Mouse (Mus musculus): ENCODE measurements at regions not wholly inside any gene's neighbourhood (a gene's known extent, or its start where the extent isn't known, plus 50 kb on each side); places are given as distances from the start of the nearest gene placed in this dataset.
"Not testable (repeated sequence)": the region's sequence is repeated elsewhere in the genome, so short reads cannot be mapped to it uniquely, and the experiment has no call there.

DNA sequence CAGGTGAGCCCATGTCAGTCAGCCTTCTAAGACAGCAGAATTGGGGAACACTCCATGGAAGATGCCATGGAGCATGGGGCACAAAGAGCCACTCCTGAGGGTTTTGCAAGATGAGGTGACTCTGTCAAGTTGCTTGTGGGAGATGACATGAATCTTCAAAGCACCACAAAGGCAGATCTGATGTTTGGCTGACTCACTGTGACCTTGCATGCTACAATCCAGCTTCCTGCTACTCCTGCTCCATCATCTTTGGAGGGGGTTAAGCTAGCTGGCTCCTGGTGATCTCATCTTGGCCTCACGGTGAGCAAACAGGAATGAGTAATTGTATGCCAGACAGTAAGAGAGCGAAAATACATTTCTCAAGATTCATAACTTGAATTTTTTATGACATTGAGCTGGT is 176.3 kb upstream of the Gm10131 start:
- no peak for ATAC-seq (replicated peaks; ENCODE audit: low FRiP score)
- Histone ChIP-seq H3K4me1 (replicated peaks; ENCODE audit: control insufficient read depth, insufficient read depth, low read length) (no peaks in the 10 kb centered on the region), H3K36me3 (ENCODE audit: control insufficient read depth, insufficient read depth, low read length) (no peaks in the 10 kb centered on the region), H3K27me3 (replicated peaks; ENCODE audit: control insufficient read depth, insufficient read depth, low read length) (no peaks in the 10 kb centered on the region), H3K4me2 (no peak overlapping the region), H3K9me3 (ENCODE audit: control insufficient read depth, low read length) (no peaks in the 10 kb centered on the region), H3K4me3 (ENCODE audit: low read depth, low read length) (no peak overlapping the region), H3K9ac (ENCODE audit: low read depth, low read length) (no peak overlapping the region), H3K27ac (ENCODE audit: low read depth, low read length) (no peak overlapping the region)
- no peak for DNase-seq (ENCODE audit: low spot score)
- WGBS: 71% methylated on average over 2 of the region's 2 CpGs

DNA sequence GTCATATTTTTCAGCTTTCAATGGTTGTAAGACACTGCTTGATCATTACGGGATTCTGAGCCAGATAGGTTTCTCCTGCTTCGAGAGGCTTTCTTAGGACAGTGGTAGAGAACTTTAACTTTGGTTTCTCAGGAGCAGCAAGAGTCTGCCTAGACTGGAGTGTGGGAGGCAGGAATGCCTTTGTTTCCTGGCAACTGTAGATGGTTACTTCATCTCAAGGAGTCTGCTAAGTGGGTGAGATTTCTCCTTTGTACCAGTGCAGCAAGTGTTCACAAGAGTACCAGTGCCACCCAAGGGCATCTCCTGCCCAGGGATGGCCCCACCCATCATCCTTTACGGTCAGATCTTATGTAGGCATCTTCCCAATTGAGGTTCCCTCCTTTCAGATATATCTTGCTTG is 173.0 kb upstream of the Gm10131 start:
- ATAC-seq (replicated peaks; ENCODE audit: low FRiP score) (no peak), DNase-seq (ENCODE audit: low spot score) (no peak)
- 79% methylated on average over 3 of the region's 3 CpGs for WGBS
- Histone ChIP-seq H3K4me3 (ENCODE audit: low read depth, low read length) (no peak overlapping the region), H3K27ac (ENCODE audit: low read depth, low read length) (no peak overlapping the region), H3K9ac (ENCODE audit: low read depth, low read length) (no peak overlapping the region), H3K9me3 (ENCODE audit: control insufficient read depth, low read length) (no peaks in the 10 kb centered on the region), H3K4me1 (replicated peaks; ENCODE audit: control insufficient read depth, insufficient read depth, low read length) (no peaks in the 10 kb centered on the region), H3K4me2 (no peak overlapping the region), H3K36me3 (ENCODE audit: control insufficient read depth, insufficient read depth, low read length) (no peaks in the 10 kb centered on the region), H3K27me3 (replicated peaks; ENCODE audit: control insufficient read depth, insufficient read depth, low read length) (no peaks in the 10 kb centered on the region)

DNA sequence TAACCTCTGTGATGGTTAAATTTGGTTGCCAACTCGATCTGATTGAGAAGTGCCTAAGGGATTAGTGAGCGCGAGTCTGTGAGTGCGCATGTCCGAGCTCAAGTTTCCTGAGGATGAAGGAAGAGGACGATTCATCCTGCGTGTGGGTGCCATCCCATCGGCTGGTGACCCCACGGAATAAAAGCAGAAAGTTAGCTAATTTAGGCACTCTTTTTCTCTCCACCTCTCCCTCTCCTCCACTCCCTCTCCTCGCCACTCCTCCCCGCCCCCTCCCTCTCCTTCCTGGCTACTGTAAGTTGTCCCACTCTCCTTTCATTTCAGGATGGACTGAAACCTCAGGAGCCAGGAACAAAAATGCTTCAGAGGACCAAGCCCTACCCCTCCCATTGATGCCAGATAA is 168.9 kb upstream of the Gm10131 start:
- Histone ChIP-seq H3K27me3 (replicated peaks; ENCODE audit: control insufficient read depth, insufficient read depth, low read length) (no peaks in the 10 kb centered on the region), H3K9ac (ENCODE audit: low read depth, low read length) (no peak overlapping the region), H3K36me3 (ENCODE audit: control insufficient read depth, insufficient read depth, low read length) (no peaks in the 10 kb centered on the region), H3K4me2 (no peak overlapping the region), H3K27ac (ENCODE audit: low read depth, low read length) (no peak overlapping the region), H3K4me3 (ENCODE audit: low read depth, low read length) (no peak overlapping the region), H3K9me3 (ENCODE audit: control insufficient read depth, low read length) (no peaks in the 10 kb centered on the region), H3K4me1 (replicated peaks; ENCODE audit: control insufficient read depth, insufficient read depth, low read length) (no peaks in the 10 kb centered on the region)
- no CpG with 5 or more reads among the region's 11 CpGs for WGBS
- DNase-seq (ENCODE audit: low spot score) (no peak), ATAC-seq (replicated peaks; ENCODE audit: low FRiP score) (no peak)

DNA sequence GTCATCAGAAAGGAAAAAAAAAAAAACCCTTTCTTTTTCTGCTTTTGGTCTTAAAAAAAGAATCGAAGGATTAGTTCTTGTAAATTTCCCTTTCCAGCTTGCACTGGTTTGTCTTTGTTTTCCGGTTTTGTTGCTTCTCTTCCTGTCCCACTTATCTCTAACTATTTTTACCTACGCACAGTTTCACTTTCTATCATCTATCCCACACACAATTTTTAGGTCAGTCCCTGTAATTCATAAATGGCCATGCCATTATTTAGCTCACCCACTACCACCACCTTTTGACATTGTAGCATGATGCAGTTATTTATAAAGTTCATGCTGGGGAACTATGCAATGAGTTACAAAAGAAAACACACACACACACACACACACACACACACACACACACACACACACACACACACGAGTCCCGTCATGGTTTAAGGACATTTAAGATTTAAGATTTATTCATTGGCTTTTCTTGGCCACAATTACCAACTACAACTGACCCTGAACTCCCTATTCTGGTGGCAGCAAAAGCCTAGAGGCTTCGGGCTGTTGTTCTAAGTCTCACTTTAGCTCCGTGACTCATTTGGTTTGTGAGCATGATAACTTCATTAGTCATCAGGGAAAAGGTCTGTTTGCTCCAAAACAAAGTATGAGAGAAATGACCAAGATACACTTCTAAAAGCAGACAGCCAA is 164.6 kb upstream of the Gm10131 start:
- ATAC-seq (replicated peaks; ENCODE audit: low FRiP score) (no peak), DNase-seq (ENCODE audit: low spot score) (no peak)
- Histone ChIP-seq H3K27ac (ENCODE audit: low read depth, low read length) (no peak overlapping the region), H3K9me3 (ENCODE audit: control insufficient read depth, low read length) (no peaks in the 10 kb centered on the region), H3K4me1 (replicated peaks; ENCODE audit: control insufficient read depth, insufficient read depth, low read length) (no peaks in the 10 kb centered on the region), H3K4me2 (no peak overlapping the region), H3K4me3 (ENCODE audit: low read depth, low read length) (no peak overlapping the region), H3K36me3 (ENCODE audit: control insufficient read depth, insufficient read depth, low read length) (no peaks in the 10 kb centered on the region), H3K27me3 (replicated peaks; ENCODE audit: control insufficient read depth, insufficient read depth, low read length) (no peaks in the 10 kb centered on the region), H3K9ac (ENCODE audit: low read depth, low read length) (no peak overlapping the region)
- WGBS: 61% methylated on average over 7 of the region's 7 CpGs

DNA sequence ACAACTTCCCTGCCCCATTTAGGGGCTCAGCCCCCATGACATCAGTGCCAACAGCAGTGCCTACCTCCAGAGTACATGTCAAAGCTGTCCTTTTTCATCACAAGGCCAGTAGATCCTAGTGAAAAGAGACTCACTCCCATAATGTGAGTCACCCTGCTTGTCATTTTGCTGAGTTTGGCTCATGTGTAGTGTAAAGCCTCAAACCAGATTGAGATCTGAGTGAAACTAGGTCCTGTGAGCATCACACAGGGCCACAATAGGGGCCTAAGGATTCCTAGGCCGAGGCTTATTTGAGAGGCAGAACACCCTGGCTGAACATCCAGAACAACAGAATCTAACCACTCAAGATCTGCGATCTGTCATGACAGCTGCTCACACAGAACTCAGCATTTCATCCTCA is 163.3 kb upstream of the Gm10131 start:
- not testable (repeated sequence) for H3K36me3 ChIP-seq (ENCODE audit: control insufficient read depth, insufficient read depth, low read length); H3K9ac ChIP-seq (ENCODE audit: low read depth, low read length); H3K9me3 ChIP-seq (ENCODE audit: control insufficient read depth, low read length); DNase-seq (ENCODE audit: low spot score); H3K27me3 ChIP-seq (replicated peaks; ENCODE audit: control insufficient read depth, insufficient read depth, low read length); H3K4me3 ChIP-seq (ENCODE audit: low read depth, low read length); H3K4me1 ChIP-seq (replicated peaks; ENCODE audit: control insufficient read depth, insufficient read depth, low read length); ATAC-seq (replicated peaks; ENCODE audit: low FRiP score); H3K4me2 ChIP-seq; H3K27ac ChIP-seq (ENCODE audit: low read depth, low read length)
- WGBS: 87% methylated on average over 2 of the region's 2 CpGs

DNA sequence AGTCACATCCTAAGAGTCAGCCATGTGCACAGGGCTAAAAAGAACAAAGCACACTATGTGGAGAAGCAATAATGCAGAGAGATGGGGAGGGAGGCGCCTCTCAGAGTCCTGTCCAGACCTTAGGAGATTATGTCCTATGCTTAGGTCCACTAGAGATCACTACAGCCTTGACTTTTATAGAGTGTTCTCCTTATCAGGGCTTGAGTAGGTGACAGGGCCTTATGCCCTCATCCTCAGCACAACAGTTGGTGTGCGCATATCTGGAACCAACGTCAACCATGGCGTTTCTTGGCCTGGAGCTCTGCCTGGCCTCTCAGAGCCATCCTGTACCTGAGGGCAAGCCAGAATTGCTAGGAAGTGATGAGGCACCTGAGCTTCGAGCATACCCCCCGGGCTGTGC is 162.6 kb upstream of the Gm10131 start:
- no peak overlapping the region for H3K4me2 ChIP-seq
- no peak overlapping the region for H3K4me3 ChIP-seq (ENCODE audit: low read depth, low read length)
- H3K9me3 ChIP-seq (ENCODE audit: control insufficient read depth, low read length): no peaks in the 10 kb centered on the region
- no peaks in the 10 kb centered on the region for H3K4me1 ChIP-seq (replicated peaks; ENCODE audit: control insufficient read depth, insufficient read depth, low read length)
- H3K27me3 ChIP-seq (replicated peaks; ENCODE audit: control insufficient read depth, insufficient read depth, low read length): no peaks in the 10 kb centered on the region
- H3K9ac ChIP-seq (ENCODE audit: low read depth, low read length): no peak overlapping the region
- 89% methylated on average over 6 of the region's 6 CpGs for WGBS
- H3K27ac ChIP-seq (ENCODE audit: low read depth, low read length): no peak overlapping the region
- no peak for DNase-seq (ENCODE audit: low spot score)
- H3K36me3 ChIP-seq (ENCODE audit: control insufficient read depth, insufficient read depth, low read length): no peaks in the 10 kb centered on the region
- ATAC-seq (replicated peaks; ENCODE audit: low FRiP score): no peak

DNA sequence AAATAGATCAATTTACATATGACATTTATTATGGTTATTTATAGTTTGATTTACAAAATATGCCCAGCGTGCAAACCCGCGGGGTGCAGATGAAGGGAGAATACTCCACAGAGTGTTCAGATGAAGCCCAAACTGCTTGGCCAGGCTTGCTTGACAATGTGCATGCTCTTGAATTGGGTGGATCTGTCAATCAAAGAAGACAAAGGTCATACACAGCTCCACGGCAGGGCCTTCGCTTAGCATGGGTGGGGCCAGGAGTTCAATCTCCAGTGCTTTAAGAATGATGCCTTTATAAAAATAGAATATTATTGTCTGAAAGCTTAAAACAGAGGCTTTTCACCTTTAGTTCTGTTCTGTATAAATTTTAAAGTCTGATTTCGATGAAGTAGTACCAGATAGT is 158.3 kb upstream of the Gm10131 start:
- no peak overlapping the region for H3K9ac ChIP-seq (ENCODE audit: low read depth, low read length)
- no peak overlapping the region for H3K4me3 ChIP-seq (ENCODE audit: low read depth, low read length)
- no peak overlapping the region for H3K4me2 ChIP-seq
- WGBS: 80% methylated on average over 6 of the region's 6 CpGs
- no peaks in the 10 kb centered on the region for H3K27me3 ChIP-seq (replicated peaks; ENCODE audit: control insufficient read depth, insufficient read depth, low read length)
- no peak for ATAC-seq (replicated peaks; ENCODE audit: low FRiP score)
- H3K4me1 ChIP-seq (replicated peaks; ENCODE audit: control insufficient read depth, insufficient read depth, low read length): no peaks in the 10 kb centered on the region
- H3K36me3 ChIP-seq (ENCODE audit: control insufficient read depth, insufficient read depth, low read length): no peaks in the 10 kb centered on the region
- DNase-seq (ENCODE audit: low spot score): no peak
- H3K27ac ChIP-seq (ENCODE audit: low read depth, low read length): no peak overlapping the region
- no peaks in the 10 kb centered on the region for H3K9me3 ChIP-seq (ENCODE audit: control insufficient read depth, low read length)

DNA sequence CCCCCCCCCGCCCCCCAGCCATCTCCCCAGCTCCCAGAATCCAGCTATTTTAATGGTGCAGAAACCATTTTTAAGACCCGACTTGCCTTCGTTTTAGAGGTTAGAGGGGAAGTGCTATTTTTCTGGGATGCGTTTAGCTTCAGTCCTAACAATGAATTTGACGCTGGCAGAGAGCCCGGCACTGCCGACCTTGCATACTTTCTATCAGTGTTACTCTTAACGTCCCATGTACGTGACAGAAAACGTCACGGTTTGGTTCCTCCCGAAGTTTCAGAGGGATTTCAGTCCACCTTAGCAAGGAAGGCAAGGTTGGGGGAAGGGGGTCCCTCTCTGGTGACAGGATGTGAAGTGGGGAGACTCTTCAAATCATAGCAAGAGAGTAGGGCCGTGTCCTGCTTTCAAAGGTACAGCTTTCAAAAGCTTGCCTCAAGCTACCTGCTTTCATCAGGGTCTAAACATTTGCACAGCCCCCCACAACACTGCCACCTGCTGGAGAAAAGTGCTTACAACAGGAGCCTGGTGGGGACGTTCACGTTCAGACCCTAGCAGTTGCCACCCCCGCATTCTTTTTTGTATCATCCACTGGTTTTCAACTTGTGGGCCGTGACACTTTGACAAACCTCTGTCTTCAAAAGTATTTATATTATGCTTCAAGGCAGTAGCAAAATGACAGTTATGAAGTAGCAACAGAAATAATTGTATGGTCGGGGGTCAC is 157.4 kb upstream of the Gm10131 start:
- ATAC-seq (replicated peaks; ENCODE audit: low FRiP score): no peak
- Histone ChIP-seq H3K9me3 (ENCODE audit: control insufficient read depth, low read length) (no peaks in the 10 kb centered on the region), H3K4me3 (ENCODE audit: low read depth, low read length) (no peak overlapping the region), H3K27ac (ENCODE audit: low read depth, low read length) (no peak overlapping the region), H3K4me2 (no peak overlapping the region), H3K27me3 (replicated peaks; ENCODE audit: control insufficient read depth, insufficient read depth, low read length) (no peaks in the 10 kb centered on the region), H3K9ac (ENCODE audit: low read depth, low read length) (no peak overlapping the region), H3K36me3 (ENCODE audit: control insufficient read depth, insufficient read depth, low read length) (no peaks in the 10 kb centered on the region), H3K4me1 (replicated peaks; ENCODE audit: control insufficient read depth, insufficient read depth, low read length) (no peaks in the 10 kb centered on the region)
- WGBS: 87% methylated on average over 18 of the region's 18 CpGs
- no peak for DNase-seq (ENCODE audit: low spot score)

DNA sequence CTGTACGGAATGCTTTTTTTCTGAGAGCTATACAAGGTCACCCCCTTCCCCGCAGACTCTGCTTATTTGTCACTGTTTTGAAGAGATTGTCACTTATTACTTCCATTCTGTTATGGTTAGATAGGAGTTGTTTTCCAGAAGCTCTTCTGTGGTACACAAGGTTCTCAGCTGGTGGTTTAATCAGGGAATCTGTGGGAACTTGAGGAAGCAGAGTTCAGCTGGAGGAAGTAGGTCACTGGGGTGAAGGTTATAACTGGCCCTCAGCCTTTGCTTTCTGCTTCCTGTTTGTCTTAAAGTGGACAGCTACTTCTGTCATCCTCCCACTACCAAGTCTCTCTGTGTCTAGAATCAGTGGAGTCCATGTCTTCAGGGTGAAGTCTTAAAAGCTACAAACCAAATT is 143.4 kb upstream of the Gm10131 start:
- no peaks in the 10 kb centered on the region for H3K9me3 ChIP-seq (ENCODE audit: control insufficient read depth, low read length)
- no peak overlapping the region for H3K27ac ChIP-seq (ENCODE audit: low read depth, low read length)
- H3K9ac ChIP-seq (ENCODE audit: low read depth, low read length): no peak overlapping the region
- ATAC-seq (replicated peaks; ENCODE audit: low FRiP score): no peak
- no peak for DNase-seq (ENCODE audit: low spot score)
- no peak overlapping the region for H3K4me3 ChIP-seq (ENCODE audit: low read depth, low read length)
- 60% methylated on average over 2 of the region's 2 CpGs for WGBS
- H3K27me3 ChIP-seq (replicated peaks; ENCODE audit: control insufficient read depth, insufficient read depth, low read length): no peaks in the 10 kb centered on the region
- no peaks in the 10 kb centered on the region for H3K36me3 ChIP-seq (ENCODE audit: control insufficient read depth, insufficient read depth, low read length)
- H3K4me1 ChIP-seq (replicated peaks; ENCODE audit: control insufficient read depth, insufficient read depth, low read length): no peaks in the 10 kb centered on the region
- no peak overlapping the region for H3K4me2 ChIP-seq

All from liver, embryonic 11.5 days (tissue).